Mouse (Mus musculus): ENCODE data around the gene Gm49325. TPM values are rescaled to one million over a fixed set of nuclear protein-coding genes. Genes with fewer than 3 reads are reported as not detected.
A peak's percentile ranks its signal among the peaks of the same experiment; 100 is the strongest.

Gene Gm49325
- not detected in 2 replicates for total RNA-seq (2014; fragmentation: Nextera tagmentation)
- total RNA-seq (2017), result not detected in 2 replicates

DNA sequence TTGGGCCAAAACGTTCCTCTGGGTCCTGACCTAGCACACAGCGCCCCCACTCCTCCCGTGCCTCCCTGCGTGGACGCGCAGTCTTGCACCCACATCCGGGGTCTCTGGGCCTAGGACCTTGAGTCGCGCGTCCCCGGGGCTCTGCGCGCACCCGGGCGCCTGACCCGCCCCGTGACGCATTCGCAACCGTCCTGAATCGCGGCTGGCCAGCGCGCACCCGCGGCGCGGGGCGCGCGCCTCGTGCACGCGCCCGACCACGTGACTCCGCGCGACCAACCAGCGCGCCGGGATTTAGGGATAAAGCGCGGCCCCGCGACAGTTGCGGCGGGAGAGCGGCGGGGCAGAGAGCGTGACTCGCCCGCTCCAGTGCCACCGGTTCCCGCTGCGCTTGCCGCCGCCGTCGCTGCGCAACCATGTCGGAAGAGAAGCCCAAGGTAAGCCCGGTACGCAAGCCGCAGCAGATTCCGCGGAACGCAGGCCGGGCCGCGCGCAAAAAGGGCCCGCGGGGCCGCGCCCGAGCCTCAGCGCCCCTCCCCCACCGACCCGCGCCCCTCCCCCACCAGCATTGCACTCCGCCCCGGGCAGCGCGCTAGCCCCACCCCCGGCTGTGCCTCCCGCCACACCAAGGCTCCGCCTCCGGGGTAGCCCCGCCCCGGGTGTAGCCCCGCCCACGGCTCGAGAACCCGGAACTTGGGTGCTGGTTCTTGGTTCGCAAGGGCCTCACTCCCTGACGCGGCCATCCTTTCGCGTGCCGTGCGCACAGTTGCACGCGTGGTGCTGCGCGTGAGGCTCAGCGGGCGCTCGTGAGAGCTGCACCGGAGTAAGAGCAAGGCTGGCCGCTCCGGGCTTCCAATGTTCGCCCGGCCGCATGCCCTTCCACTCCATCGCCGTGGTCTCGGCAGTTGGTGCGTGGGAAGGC, at the start of gene Gm49325, which contains the start of gene Sumo3:
TSS of gene Gm49325 (plus strand) at position 290 of the 919 bp plus-strand sequence.
TSS of gene Sumo3 (plus strand) at position 190 of the 919 bp plus-strand sequence.
- ATAC-seq (replicated peaks; ENCODE audit: low FRiP score, low TSS enrichment, poor library complexity, severe bottlenecking), result peak; percentile 88

DNA sequence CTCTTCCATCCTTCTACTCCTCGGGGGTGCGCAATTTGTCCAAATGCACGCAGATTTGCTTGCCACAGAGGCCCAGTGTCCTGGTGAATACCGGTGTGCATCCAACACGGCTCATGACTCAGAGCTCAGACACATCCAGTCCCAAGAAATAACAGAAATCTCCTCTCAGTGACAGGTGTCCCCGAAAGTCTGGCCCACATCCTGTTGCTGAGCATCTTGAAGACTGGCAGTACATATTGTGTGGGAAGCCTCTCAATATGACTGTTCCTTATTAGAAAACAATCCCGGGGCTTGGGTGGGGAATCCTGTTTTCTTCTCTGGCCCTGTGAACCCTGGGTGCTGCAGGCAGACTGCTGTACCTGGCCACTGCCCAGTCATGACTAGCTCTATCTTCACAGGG, 49.4 kb upstream of the Gm49325 start:
- no peak for ATAC-seq (replicated peaks; ENCODE audit: low FRiP score, low TSS enrichment, poor library complexity, severe bottlenecking)

DNA sequence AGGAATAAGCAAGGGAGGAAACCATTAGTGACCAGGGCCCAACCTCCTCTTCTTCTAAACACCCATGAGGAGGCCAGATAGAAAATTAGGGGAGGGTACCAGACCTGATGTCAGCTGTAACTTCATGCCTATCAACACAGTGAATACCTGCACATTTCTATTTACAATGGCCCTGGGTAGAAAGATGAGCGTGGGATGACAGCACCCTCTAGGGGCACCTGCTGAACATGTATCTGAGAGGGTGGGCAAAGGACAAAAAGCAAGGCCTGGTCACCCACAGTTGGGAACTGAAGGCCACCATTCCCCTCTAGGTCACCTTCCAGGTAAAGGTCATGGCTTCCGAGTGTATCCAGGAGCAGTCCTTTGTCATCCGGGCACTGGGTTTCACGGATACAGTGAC, 48.4 kb upstream of the Gm49325 start:
- no peak for ATAC-seq (replicated peaks; ENCODE audit: low FRiP score, low TSS enrichment, poor library complexity, severe bottlenecking)

DNA sequence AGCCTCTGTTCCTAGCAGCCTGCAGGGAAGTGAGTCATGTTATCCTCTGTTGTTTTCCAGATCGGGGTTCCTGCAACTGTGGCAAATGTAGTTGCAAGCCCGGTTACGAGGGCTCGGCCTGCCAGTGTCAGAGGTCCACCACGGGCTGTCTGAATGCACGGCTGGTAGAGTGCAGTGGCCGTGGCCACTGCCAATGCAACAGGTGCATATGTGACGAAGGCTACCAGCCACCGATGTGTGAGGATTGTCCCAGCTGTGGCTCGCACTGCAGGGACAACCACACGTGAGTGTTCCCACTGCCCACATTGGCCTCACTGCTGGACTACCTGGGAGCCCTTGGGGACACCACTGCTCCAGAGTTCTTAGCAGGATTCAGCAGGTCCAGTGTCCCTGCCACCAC, 45.9 kb upstream of the Gm49325 start:
- ATAC-seq (replicated peaks; ENCODE audit: low FRiP score, low TSS enrichment, poor library complexity, severe bottlenecking), result no peak

DNA sequence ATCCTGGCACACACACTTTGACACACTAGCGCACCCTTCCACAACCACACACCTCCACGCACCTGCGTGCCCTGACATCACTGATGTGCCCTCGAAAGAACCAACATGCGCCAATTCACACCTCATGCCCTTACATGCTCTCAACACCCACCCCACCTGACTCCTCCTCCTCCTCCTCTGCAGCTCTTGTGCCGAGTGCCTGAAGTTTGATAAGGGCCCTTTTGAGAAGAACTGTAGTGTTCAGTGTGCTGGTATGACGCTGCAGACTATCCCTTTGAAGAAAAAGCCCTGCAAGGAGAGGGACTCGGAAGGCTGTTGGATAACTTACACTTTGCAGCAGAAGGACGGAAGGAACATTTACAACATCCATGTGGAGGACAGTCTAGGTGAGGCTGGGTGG, 45.2 kb upstream of the Gm49325 start:
- ATAC-seq (replicated peaks; ENCODE audit: low FRiP score, low TSS enrichment, poor library complexity, severe bottlenecking), result peak; percentile 36

DNA sequence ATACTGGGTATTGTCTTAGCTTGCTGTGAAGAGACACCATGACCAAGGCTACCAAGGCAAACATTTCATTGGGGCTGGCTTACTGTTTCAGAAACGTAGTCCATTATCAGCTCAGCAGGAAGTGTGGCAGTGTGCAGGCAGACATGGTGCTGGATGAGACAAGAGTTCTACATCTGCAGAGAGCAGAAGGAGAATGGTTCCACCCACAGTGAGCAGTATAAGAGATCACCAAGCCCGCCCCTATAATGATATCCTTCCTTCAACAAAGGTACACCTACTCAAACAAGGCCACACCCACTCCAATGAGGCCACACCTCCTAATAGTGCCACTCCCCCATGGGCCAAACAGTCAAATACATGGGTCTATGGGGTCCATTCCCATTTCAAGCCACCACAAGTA, 44.5 kb upstream of the Gm49325 start:
- peak; percentile 61 for ATAC-seq (replicated peaks; ENCODE audit: low FRiP score, low TSS enrichment, poor library complexity, severe bottlenecking)

DNA sequence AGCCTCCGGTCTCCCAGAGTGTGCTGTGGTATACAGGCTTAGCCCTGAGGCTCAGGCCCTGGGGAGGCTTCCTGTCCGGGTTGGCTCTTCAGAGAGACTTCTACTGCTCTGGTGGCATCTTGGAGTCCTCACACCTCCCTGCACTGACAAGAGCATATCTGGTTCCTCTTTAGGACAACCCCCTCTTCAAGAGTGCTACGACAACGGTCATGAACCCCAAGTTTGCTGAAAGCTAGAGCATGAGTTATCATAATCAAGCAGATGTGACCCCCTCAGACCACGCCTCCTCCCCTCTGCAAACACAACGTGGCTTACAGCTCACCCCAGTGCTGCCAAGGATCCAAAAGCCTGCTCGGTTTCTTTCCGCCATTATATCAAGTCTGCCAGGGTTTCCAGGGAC, 41.0 kb upstream of the Gm49325 start:
- ATAC-seq (replicated peaks; ENCODE audit: low FRiP score, low TSS enrichment, poor library complexity, severe bottlenecking), result peak; percentile 36

DNA sequence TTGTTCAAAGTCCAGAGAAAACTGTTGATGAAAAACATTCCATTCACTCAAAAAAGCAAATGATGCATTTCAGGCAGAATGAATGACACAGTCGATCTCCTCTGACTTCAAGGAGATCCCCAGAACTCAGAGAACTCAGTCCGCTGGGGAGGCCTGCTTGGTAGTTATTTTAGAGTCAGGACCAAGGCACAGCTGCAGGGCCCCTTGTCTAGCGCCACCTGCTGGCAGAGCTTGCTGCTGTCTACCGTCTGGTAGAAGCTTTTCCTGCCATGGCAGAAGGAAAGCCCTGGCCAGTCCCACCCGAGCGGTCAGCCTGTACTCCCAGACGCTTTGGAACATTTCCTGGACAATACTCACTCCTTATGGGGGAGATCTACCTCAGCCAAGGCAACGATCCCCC, 39.3 kb upstream of the Gm49325 start:
- peak; percentile 75 for ATAC-seq (replicated peaks; ENCODE audit: low FRiP score, low TSS enrichment, poor library complexity, severe bottlenecking)

DNA sequence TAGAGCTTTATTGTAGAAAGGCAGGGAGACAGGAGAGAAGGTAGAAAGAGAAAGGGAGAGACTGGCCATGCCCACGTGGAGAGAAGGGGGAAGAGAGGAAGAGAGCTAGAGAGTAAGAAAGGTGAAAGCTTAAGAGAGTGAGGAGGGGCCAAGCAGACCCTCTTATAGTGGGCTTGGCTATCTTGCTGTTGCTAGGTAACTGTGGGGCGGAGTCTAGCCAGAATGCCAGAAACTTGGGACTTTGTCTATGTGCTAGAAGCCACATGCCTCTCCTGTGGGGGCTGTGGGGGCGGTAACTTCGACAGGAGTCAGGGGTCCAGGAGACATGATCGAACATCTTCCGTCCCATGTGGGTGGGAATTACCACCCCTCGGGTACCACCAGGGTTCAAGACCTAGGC, 36.5 kb upstream of the Gm49325 start:
- ATAC-seq (replicated peaks; ENCODE audit: low FRiP score, low TSS enrichment, poor library complexity, severe bottlenecking), result no peak

DNA sequence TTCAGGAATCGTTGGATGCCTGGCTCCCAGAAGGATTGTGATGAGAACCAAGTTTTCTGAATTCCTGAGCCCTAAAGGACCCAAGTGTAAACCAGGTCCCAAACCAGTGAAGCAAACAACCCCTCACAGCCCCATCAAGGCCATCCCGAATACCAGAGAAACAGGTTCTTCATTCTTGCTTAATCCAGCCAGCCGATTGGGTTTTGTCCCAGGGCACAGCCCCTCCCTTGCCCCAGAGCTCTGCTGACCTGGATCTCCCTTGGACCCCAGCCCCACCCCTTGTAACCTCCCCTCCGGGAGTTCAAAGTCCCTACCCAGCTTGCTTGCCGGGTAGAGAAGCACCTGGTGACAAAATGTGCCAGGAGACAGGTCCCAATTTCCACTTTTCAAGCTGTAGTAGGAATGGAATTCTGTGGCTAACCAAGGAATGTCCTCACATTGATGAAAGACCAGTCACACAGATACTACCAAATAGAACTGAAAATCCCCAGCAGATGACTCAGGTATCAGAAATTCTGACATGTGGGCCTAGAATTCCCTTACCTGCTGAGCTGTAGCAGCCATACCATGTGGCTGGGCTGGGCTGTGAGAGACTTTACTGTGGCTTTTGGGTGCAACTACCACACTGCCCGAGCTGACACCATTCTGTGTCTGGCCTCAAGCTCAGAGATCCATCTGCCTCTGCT, 35.9 kb upstream of the Gm49325 start:
- no peak for ATAC-seq (replicated peaks; ENCODE audit: low FRiP score, low TSS enrichment, poor library complexity, severe bottlenecking)

DNA sequence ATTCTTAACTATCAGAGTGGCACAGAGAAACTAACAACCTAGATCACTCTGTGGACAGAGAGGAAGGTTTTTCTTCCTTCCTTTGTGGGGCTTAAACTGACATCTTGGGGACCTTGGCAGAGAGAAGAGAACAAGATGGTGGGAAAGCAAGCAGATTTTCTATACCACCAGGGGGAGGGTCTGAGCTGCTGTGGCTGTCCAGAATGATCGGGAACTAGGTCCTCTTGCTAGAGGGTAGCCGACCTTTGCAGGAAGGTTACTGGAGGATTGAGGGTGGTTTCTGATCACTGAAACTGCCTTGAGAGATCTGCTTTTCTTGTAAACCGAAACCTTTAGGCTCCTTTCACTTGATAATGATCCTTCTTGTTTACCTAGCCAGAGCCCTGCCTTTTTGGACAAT, 33.8 kb upstream of the Gm49325 start:
- ATAC-seq (replicated peaks; ENCODE audit: low FRiP score, low TSS enrichment, poor library complexity, severe bottlenecking), result peak; percentile 63

DNA sequence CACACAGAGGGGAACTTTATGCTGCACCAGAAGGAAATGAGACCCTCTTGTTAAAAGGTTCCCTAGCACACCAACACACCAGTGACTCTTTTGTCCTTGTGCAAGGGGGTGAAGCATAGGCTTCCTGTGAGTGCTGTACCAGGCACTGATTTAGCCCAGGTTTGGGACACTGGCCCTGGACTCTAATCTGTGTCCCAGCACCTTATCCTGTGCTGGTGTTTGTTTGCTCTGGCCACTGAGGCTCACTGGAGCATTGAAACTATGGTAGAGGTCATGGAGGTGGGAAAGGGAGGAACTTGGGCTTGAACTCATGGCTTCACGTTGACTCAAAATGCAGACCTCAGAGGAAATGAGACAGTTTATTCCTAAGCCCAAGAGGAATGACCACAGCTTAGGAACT, 32.8 kb upstream of the Gm49325 start:
- no peak for ATAC-seq (replicated peaks; ENCODE audit: low FRiP score, low TSS enrichment, poor library complexity, severe bottlenecking)

DNA sequence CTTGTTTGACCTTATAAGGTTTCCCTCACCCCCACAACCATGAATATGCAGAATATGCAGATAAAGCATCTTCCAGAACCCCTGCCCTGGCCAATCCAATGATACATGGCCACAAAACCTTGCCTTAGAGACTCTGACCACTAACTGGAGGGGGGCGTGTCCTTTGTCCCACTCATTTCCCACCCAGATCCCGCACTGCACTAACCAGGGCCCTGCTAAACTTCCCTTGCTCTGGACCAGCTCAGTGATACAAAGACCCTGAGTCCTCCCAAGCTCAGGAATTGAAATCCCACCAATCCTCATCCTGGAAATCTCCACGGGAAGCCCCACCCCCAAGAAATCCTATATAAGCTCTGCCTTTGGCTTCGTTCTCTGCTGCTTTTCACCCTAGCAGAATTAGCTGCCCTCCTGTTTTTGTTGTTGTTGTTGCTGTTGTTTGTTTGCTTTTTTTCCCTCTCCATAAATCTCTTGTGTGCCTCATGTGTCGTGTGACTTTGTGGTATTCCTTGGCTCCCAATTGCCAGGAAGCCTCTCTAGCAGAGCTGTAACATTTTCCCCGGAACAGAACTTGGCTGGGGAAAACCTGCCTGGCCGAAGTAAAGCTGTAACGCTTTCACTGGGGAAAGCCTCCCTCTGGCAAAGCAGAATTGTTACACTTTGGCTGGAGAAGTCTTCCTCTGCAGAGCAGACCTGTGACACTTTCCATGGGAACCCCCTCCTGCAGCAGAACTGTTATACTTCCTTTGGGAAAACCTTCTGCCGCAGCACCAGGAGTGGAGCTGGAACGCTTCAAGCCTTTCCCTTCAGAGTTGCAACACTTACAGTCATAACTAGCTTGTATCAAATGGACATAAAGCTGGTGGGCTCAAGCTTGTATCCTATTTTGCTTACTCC, 25.7 kb upstream of the Gm49325 start:
- ATAC-seq (replicated peaks; ENCODE audit: low FRiP score, low TSS enrichment, poor library complexity, severe bottlenecking), result no peak

DNA sequence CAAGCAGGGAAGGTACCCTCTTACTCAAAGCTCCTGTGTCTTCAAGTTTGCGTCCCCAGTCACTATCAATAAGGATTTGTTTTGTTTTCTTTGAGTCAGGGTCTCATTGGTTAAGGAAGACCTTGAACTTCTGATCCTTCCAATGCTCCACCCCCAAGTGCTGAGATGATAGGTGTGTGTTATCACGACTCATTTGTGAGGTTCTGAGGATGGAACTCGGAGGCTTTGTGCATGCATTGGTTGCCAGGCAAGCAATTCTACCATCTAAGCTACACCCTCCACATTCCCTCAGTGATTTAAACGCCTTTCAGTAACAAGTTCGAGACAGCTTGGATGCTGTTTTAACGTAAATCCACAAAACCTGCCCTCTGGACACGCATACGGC, 25.0 kb upstream of the Gm49325 start:
- no peak for ATAC-seq (replicated peaks; ENCODE audit: low FRiP score, low TSS enrichment, poor library complexity, severe bottlenecking)

DNA sequence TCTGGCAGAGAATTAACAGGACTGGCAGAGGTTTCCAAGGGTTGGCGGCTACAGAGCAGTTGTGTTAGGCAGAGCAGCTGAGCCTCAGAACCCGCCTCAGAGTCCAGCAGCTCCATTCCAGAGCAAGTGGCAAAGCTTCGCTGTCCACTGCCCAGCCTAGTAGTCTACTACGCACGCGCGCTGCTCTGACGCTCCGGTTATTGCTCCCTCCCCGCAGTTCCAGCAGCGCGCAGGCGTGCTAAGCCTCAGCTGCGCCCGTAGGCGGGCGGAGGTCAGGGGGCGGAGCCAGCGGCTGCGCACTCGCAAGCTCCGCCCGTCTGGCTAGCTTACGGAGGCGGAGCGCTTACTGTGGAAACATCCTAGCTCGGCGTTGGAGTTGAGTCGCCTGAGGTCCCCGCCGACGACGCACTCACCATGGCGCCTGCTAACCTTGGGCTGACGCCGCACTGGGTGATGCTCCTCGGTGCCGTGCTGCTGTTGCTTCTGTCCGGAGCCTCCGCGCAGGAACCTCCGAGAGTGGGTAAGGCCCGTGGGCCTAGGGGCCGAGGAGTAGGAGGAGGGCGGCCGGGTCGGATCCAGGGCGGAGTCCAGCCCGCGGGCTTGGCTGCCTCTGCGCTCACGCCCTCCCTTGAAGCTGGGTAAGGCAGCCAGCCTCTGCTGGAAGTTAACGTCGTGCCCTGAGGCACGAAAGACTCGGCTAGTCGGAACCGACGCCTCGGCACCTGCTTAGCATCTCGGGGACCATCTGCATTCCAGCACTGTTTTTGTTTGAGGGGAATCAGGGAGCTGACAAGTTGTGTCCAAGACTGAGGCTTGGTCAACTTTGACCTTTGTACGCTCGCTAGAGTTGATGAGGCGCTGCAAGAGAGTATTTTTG, 24.4 kb upstream of the Gm49325 start, which contains the start of gene Pttg1ip:
TSS of gene Pttg1ip (plus strand) at position 313 of the 877 bp plus-strand sequence.
- ATAC-seq (replicated peaks; ENCODE audit: low FRiP score, low TSS enrichment, poor library complexity, severe bottlenecking), result peak; percentile 84

DNA sequence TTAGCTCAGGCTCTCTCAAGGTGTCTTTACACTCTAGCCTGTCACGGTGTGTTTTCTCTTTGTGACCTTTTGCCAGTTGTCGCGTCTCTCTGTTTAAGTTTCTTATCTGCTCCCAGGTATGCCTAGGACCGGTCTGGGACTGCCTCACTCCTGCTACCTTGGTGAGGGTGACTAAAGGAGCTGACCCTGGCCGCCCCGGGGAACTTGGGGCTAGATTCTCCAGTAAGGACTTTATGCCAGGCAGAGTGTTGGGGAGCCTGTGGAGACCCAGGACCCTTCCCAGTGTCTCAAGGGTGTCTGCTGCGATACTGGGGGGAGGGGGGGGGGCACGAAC, 23.7 kb upstream of the Gm49325 start:
- ATAC-seq (replicated peaks; ENCODE audit: low FRiP score, low TSS enrichment, poor library complexity, severe bottlenecking), result 0 out of 2 replicates have a peak, but pooled peaks have one; percentile 0

DNA sequence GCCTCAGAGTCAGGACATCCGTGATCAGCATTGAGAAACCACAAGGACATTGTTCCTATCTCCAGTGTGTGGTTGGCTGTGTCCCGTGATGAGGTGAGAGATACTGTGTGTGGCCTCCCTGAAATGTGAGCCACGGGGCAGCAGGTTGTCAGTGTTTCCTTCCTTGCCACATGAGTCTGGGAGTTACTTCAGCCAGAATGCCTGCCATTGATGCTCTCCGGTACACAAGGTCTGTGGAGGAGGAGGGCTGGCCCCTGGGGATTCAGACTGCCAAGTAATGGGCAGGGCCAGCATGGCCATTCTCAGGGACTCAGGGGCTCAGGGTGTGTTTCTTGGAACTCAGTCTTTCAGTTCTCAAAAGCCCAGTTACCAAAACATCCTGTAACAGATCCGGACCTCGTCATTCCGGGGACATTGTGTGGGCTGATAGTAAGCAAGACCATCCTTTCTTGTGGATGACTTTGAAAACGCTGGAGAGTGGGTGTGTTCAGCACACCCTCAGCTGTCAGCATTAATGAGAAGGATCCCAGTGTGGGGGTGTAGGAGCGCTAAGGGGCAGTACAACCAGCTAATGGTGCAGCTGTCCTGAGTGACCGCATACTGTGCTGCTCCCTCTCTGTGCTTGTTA, 22.1 kb upstream of the Gm49325 start:
- peak; percentile 65 for ATAC-seq (replicated peaks; ENCODE audit: low FRiP score, low TSS enrichment, poor library complexity, severe bottlenecking)

DNA sequence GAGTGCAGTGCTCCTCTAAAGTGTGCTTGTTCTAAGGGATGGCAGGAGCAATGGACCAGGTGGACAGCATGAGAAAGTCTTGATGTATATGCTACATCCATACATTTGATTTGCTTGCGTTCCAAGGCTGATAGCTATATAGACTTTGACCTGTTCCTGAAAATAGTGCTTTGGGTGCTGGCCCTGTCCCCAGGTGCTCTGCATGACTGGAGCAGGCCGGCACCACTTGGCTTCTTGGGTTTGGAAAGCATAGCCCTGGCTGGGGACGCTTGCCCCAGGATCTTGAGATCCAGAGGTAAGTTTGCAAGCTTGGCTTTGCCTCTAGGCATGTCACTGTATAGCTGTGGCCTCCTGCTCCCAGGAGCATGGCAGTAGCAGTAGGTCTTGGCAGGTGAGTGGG, 19.4 kb upstream of the Gm49325 start:
- no peak for ATAC-seq (replicated peaks; ENCODE audit: low FRiP score, low TSS enrichment, poor library complexity, severe bottlenecking)
